Mouse (Mus musculus) thymus, postnatal 25 days (tissue): ENCODE measurements at regions not wholly inside any gene's neighbourhood (a gene's known extent, or its start where the extent isn't known, plus 50 kb on each side); places are given as distances from the start of the nearest gene placed in this dataset.
"Not testable (repeated sequence)": the region's sequence is repeated elsewhere in the genome, so short reads cannot be mapped to it uniquely, and the experiment has no call there.

ENCODE experiments used
- DNase-seq: peaks from one replicate; pipeline ENCODE4 v3.0.0; 2022

DNA sequence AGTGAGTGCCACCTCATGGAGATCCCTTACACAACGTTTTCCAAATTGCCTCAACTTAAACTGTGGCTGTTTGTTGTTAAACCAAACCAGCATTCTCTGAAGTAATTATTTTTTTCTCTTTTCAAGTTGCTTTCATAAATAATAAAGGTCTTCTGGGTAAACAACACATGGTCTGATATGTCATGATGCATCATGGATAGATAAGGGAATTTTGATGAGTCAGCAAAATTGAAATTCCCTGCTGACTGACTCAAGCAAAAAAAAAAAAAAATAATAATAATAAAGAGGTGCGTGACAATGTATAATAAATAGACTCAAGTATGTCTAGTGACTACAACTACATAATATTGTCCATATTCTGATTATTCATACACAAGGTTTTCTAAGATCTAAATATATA is 201.8 kb downstream of the Adgb start:
- no peak for DNase-seq

- no peak for DNase-seq
Measured at GRCm38 (mm10) chr10:10252540-10253318, 219.4 kb downstream of the Adgb start.

DNA sequence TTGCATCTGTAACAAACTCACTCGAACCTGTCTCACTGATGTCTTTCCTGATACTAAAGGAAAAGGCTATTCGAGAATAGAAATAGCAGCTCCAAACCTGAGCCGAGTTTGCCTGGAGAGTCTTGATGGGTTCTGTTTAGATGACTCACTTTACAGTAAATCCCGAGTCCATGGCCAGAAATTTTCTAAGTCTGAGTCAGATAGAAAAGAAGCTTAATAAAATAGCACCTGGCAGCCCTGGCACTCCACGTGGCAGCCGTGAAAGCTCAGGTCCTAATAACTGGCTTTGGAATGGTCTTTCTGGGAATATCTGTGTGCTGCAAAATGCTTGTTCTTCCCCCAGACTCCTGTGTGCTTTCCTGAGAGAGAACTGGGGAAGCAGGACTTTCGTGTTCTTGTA is 220.0 kb downstream of the Adgb start:
- DNase-seq: no peak

DNA sequence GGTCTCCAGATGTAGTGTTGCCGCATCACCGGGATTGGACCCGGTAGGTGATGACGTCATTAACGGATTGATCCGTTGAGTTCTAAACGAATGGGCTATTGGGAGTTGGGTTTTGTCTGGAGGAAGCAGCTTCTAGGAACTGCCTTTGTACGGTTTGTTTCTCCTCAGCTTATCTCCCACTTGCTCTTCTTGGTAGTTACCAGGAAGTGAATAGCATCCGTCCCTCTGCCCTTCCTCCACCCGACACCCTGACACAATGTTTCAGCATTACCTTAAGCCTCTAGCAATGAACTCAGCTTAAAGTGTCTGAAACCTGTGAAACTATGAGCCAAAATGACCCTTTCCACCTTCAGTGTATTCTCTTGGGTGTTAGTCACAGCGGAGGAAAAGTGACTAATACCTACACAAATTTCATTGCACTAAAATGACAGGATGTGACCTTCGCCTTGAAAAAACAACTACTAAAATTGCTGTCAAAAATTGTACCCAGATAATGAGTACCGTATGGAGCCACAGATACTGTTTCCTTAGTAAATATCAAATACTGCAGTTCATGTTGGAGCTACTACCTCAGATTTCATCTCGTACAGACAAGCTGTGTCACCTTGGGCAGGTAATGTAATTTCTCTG is 237.1 kb downstream of the Adgb start:
- DNase-seq: no peak

GRCm38 (mm10) chr10:10224582-10225144 is 247.5 kb downstream of the Adgb start:
- DNase-seq: no peak

GRCm38 (mm10) chr10:10219726-10220125 is 252.4 kb downstream of the Adgb start:
- DNase-seq: no peak

GRCm38 (mm10) chr10:10216892-10217291 is 255.2 kb downstream of the Adgb start:
- DNase-seq: no peak

DNA sequence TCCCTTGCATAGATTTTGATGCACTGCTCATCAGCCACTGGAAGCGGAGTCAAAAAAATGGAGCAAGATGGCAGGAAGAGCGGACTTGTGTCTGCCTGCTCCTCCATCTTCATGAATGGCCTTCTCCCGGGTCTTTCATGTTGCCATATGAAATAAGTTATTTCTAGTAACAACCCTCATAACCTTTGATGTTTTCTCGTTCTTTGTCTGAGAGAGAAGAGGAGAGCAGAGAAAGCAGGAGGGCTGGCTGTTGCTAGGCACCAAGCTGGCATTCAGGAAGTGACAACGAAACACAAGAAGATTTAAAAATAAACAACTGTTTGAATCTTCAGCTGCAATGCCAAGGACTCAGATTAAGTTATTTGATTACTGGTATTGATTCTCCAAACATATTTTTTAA is 256.8 kb downstream of the Adgb start:
- no peak for DNase-seq

- DNase-seq: no peak
Measured at GRCm38 (mm10) chr10:10208354-10208753, 263.8 kb downstream of the Adgb start.

GRCm38 (mm10) chr10:10205805-10206520 is 266.2 kb downstream of the Adgb start:
- DNase-seq: no peak

GRCm38 (mm10) chr10:10203982-10204381 is 268.1 kb downstream of the Adgb start:
- DNase-seq: no peak

DNA sequence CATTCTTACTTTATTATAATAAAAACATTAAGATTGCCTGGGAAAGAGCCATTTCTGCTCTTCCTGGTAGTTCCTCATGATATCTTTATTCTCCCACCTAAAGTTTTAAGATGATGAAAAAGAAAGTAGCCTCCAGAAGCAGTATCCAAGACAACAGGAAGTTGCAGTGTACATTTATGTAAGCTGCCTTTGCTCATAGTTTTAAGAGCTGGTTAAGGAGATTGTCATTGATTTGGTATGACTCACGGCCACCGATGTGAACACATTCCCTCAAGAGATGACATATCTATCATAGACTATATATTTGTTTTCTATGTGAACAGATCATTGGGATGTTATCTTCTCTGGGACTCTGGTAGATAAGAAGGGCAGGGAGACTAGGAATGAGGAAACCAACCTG is 281.8 kb downstream of the Adgb start:
- no peak for DNase-seq

GRCm38 (mm10) chr10:10188113-10188512 is 284.0 kb downstream of the Adgb start:
- no peak for DNase-seq

- peak; percentile 44 for DNase-seq
Measured at GRCm38 (mm10) chr10:10186721-10187120, 285.4 kb downstream of the Adgb start.

- peak; percentile 12 for DNase-seq
Measured at GRCm38 (mm10) chr10:10185298-10185883, 284.5 kb upstream of the Stxbp5 start.

GRCm38 (mm10) chr10:10184386-10184785 is 283.5 kb upstream of the Stxbp5 start:
- DNase-seq: peak; percentile 62

GRCm38 (mm10) chr10:10177037-10177436 is 276.2 kb upstream of the Stxbp5 start:
- not testable (repeated sequence) for DNase-seq
